Mouse (Mus musculus): ENCODE results near the gene Cryz.

GRCm38 (mm10) chr3:154611888-154612287 is 15.4 kb downstream of the Cryz start:
- TF ChIP-seq POLR2A (IDR thresholded peaks at IDR 0.05; ENCODE audit: insufficient read depth, low read length) (no peak), CTCF (IDR thresholded peaks at IDR 0.05; ENCODE audit: low read depth, low read length) (no peak)
